Mouse (Mus musculus) T-cell, adult 2 months (primary cell): ENCODE results near the gene Slc39a1.
"Not testable (repeated sequence)": the region's sequence is repeated elsewhere in the genome, so short reads cannot be mapped to it uniquely, and the experiment has no call there.

Experiments used
- DNase-seq: peaks from one replicate; pipeline ENCODE4 v3.0.0; 2022; ENCODE audit warnings: low spot score

Gene Slc39a1

DNA sequence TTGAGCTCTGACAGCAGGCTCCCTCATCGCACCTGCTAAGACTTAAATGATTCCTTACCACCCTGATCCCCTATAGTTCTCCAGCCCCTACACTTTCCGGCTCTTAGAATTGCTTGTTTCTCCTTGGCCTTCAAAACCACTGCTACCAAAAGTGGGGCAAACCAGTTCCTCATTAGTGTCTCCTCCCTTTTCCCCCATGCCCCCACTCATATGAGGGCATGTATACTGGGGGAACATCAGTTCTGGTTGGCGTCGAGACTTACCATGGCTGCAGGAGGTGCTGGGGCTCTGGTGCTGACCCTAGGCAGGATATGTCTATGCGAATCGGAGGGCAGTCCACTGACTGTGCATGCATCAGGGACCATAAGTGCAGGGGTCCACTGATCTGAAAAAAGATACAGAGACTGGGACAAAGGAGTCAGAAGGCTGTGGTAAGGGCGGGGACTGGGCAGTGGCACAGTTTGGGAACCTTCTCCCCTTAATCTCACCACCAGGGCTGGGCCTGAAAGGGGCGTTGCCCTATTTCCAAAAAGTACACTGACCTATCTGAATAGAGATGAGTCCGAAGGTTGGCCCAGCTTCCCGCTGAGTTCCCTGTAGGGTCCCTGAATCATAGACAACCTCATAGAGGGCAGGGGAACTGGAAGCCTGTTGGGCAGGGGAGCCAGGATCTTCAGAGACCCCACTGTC, 6.2 kb upstream of the Slc39a1 start:
- DNase-seq = no peak

DNA sequence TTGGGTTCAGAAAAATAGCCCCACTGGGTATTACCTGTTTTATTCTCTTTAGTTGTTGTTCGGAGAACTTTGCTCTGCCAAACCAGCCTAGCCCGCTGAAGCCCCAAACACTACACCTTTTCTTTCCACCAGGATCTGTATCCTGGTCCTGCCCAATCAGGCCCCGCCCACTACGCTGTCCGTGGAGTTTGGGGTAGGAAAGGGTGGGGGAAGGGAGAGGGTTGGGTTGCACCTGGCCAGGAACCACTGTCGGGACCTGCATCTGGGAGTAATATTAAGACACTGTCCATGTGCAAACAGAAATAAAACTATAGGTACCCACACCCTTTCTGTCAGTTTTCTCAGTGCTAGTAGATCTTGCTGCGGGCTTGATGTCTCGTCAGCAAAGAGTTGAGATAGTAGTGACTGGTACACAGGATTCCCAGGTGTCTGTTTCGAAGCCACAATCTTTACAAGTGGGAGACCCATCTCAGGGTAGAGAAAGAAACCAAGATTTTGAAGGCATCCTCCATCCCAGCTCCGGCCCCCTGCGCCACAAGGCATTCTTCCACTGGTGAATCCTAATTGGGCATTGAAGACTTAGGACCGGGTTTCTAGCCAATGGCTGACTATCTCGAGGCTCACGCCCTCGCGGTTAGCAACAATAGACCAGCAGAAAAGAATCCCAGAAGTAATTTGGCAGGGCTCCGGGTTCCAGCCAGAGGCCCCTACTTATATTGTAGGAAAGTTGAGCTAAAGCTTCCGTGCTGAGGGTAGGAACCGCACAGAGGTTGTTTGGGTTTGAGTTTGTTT, 4.8 kb upstream of the Slc39a1 start, which contains the start of gene Creb3l4:
Gene Creb3l4, minus strand, starts transcription at position 529 of the 792 bp plus-strand sequence.
- DNase-seq = no peak

DNA sequence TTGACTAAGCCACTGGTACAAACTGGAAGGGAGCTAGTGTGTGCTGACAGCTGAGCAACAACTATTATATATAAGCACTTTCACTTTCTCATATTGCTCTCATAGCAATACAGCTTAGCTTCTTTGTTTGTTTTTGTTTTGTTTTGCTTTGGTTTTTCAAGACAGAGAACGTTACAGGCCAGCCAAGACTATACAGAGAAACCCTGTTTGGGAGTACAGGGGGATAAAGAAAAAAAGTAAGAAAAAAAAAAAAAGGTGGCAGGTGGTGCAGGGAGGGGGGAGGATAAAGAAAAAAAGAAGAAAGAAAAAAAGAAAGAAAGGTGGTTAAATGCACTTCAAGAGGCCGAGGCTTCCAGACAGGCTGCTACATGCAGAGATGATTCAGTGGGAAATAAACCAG, 2.6 kb upstream of the Slc39a1 start:
- no peak for DNase-seq

DNA sequence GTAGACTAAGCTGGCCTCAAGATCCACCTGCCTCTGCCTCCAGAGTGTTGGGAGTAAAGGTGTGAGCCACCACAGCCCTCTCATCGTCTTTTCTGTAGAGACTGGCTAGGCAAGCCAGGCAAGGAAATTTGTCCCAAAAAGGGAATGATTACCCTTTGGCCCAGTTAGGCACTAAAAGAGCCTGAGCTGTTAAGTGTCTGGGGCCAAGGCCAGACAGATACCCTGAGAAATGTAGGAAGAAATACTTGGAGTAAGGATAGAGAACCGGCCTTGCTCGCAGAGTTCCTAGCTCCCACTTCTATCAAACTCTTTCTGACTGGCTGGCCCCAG, 377 bp upstream of the Slc39a1 start:
- DNase-seq = no peak

DNA sequence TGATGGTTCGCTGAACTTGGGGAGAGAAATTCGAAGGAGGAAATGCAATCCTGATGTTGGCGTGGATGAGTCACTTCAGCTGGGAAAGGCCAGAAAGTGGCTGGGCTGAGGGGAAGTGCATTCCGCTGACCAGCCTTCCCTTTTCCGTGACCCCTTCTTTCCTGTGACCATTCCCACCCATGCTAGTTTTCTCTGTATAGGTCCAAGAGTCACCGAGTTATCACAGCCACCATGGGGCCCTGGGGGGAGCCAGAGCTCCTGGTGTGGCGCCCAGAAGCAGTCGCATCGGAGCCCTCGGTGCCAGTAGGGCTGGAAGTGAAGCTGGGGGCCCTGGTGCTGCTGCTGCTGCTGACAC, 751 bp downstream of the Slc39a1 start:
- DNase-seq = no peak

DNA sequence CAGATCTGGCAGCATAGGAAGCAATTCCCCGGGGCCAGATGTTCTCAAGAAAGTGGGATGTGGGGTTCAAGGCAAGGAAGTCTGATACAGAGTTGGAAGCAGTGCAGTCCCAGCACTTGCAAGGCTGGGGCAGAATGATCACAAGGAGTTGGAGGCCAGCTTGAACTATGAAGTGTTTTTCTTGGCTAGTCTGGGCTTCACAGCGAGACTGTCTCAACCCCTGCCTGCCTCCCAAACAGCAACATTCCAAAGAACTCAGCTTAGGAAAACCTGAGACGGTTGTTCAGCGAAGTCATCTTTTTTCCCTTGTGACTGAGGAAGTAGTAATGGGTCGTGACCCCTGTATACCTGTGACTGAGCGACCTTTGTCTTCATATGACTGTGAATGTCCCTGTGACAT, 2.8 kb downstream of the Slc39a1 start:
- no peak for DNase-seq

DNA sequence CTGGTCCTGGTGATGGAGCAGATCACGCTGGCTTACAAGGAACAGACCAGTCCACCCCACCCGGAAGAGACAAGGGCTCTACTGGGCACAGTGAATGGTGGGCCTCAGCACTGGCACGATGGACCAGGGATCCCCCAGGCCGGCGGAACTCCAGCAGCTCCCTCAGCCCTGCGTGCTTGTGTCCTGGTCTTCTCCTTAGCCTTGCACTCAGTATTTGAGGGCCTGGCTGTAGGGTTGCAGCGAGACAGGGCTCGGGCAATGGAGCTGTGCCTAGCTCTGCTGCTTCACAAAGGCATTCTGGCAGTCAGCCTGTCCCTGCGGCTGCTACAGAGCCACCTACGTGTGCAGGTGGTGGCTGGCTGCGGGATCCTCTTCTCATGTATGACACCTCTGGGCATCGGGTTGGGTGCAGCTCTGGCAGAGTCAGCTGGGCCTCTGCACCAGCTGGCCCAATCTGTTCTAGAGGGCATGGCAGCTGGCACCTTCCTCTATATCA, 3.8 kb downstream of the Slc39a1 start:
- DNase-seq = not testable (repeated sequence)

DNA sequence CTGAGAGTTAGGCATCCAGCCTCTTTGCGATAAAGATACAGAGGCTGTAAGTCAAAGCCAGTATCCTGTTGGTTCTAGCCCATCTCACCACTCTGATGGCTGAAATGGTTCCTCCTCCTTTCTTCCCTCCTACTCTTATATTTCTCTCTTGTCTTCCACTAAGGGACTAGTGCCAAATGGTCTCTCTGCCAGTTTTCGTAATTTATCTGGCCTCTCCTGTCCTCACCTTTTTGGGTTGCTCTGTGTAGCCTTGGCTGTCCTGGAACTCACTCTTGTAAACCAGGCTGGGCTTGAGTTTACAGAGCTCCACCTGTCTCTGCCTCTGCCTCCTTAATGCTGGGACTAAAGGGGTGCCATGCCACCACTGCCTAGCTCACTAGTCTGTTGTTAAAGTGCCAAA, 4.7 kb downstream of the Slc39a1 start:
- DNase-seq = not testable (repeated sequence)

DNA sequence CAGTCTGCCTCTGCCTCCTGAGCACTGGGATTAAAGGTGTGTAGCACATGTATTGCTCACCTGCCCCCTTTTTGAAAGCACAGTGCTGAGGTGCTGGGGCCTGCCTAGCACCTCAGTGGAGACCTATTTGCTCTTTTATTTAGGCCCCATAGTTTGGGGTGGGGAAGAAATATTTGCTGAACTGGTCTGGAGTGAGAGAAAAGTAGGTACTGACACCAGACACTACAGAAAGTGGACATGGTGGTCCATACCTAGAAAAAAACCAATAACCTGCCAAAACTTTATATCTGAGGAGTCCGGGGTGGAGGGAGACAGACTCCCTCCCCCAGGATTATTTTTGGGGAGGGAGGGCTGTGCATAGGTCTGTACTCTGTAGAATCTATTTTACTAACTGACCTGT, 5.2 kb downstream of the Slc39a1 start:
- DNase-seq = not testable (repeated sequence)

DNA sequence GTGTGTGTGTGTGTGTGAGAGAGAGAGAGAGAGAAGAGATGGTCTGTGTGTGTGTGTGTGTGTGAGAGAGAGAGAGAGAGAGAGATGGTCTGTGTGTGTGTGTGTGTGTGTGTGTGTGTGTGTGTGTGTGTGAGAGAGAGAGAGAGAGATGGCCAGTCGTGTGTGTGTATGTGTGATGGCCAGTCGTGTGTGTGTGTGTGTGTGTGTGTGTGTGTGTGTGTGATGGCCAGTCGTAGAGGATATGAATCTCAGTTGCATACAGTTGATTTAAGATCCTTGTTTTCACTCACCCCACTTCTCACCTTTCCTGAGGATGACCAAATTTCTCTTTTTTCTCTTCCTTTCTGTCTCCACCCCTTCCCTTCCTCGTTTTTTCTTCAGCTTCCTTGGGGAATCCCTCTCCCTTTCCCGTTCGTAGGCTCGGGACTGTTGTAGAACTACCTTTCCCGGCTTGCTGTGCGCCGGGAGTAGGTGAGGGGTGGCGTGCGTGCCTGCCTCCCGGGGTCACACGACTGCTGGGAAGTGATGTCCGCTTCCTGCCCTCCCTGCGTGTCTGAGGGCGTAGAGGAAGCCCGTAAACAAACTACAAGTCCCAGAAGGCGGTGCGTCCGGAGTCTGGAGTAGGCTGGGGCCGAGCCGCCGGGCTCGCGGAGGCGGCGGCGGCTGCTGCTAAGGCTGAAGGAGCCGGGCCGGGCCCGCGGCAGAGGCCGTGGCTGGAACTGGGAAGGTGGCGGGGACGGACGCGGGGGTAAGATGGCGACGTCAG, 5.9 kb downstream of the Slc39a1 start, which contains the start of gene Crtc2:
Gene Crtc2, plus strand, starts transcription at position 511 of the 766 bp plus-strand sequence.
- DNase-seq = peak; percentile 93

DNA sequence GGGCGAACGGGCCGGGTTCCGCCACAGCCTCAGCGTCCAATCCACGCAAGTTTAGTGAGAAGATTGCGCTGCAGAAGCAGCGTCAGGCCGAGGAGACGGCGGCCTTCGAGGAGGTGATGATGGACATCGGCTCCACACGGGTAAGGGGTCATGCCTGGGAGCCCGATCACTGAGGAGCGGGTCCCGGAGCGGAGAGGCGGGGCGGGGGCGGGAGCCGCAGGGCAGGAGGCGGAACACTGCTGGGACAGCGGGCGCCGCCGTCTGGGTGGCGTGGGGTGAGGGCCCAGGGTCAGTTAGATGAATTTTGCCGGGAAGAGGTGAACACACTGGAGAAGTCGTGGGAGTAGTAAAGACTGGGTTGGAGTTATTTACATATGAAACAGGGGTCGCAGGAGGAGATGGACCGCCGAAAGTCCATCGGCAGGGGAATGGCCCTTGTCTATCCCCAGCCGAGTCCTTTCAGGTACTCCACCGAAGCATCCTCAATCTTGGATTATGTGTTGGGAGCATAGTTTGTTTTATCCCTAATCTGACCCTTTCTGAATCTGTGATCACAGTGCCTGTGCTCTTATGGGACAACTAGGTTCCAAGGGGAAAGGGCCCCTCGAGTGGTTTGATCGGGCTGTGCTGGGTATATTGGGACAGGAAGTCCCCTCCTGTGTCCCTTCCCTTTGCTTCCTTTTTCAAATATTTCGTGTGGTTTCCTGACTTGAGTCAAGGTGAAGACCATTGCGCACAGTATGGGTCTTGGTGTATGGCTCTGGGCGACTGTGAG, 6.6 kb downstream of the Slc39a1 start:
- DNase-seq = peak; percentile 21

DNA sequence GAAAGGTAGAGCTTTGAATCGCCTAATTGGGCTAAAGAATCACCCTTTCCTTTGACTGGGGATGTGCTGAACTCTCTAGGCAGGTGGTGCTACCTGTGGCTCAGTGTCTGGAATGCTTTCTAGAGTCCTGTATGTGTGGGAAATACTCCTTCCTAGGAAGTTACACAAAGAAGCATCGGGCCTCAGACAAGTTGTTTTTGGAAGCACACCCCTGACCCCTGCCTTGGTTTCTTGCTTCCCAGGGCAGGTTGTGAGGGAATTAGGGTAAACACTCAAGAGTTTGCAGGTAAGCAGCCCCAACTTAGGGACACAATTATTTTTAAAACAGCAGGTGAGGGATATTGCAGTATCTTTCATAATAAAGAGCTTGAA, 7.2 kb downstream of the Slc39a1 start:
- no peak for DNase-seq

DNA sequence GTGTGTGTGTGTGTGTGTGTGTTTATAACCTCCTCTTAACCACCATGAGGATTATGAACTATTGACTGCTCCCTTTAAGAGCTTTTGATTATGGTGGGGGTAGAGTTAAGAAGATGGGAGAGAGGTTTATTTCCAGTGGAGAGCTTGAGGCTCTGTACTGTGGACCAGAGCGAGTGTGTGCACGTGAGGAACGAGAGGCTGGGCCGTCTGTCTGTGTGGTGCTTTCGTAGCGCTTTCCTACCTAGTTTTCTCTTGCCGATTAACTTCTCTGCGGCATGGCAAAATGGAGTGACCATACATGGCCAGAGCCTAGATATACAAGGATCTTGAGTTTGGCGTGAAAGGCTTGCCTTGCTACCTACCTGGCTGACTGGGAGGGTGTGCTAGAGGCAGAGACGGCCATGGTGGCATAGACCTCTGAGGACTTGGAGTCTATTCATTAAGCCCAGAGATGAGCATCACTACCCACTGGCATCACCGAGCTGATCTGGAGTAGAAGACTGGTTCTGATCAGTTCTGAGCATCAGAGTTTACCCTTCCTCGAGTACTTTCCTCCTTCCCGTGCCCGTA, 7.9 kb downstream of the Slc39a1 start:
- DNase-seq = no peak

DNA sequence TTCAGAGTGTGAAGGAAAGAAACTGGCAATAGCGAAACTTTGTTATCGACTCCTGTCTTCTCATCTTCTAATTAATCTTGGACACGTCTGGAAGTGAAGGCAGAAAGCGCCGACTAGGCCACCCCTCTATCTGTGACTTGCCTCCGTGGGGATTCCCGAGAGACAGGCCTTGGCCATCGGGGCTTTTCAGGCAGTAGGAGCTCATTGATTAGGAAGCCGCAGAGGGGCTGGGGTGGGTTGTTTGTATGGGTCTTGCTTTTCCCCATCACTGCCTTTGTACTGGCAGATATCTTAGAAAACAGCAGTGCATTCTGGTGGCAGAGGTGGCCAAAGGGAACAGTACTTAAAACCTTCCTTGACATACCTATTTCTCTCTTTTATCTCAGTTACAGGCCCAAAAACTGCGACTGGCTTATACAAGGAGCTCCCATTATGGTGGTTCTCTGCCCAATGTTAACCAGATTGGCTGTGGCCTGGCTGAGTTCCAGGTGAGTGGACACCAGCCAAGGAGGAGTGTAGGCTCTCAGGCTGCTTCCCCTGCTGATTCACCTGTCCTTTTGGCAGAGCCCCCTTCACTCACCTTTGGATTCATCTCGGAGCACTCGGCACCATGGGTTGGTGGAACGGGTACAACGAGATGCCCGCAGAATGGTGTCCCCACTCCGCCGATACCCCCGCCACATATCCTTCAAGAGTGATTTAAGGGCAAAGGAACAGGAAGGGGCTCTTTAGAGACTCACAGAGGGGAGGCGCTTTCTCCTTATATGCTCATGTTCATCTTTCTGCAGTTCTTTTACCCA, 9.0 kb downstream of the Slc39a1 start:
- no peak for DNase-seq

DNA sequence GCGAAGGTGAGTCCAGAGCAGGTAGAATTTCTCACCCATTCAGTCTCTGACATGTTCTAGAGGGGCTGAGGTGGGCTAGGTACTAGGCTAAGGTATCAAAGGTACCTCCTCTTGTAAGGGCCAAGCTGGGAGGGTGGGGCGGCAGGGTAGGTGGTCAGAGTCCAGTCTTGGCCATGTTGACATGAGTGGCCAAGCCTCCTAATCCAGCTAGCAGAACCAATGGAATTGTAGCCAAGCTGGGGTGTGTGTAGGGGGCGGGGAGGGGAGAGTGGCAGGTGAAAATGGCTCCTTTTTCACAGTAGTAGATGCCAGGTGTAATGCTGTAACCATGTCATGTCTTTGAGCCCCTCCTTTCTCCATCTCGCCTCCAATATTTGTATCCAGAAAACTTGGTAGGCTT, 10.5 kb downstream of the Slc39a1 start:
- no peak for DNase-seq

DNA sequence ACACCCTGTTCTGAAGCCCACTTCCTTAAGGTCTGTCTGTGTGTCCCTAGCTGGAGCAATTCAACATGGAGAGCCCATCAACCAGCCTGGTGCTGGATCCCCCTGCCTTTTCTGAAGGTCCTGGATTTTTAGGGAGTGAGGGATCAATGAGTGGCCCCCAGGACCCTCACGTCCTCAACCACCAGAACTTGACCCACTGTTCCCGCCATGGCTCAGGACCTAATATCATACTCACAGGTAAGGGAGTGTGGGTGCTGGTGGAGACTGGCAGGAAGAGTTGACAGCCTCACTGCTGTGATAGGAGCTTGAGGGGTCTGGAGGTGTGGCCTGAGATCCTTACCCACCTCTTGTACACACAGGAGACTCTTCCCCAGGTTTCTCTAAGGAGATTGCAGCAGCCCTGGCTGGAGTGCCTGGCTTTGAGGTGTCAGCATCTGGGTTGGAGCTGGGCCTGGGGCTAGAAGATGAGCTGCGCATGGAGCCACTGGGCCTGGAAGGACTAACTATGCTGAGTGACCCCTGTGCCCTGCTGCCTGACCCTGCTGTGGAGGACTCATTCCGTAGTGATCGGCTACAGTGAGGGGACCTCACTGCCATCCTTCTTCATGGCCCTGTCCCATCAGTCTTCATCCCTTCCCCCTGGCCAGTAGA, 15.3 kb downstream of the Slc39a1 start:
- DNase-seq = no peak

DNA sequence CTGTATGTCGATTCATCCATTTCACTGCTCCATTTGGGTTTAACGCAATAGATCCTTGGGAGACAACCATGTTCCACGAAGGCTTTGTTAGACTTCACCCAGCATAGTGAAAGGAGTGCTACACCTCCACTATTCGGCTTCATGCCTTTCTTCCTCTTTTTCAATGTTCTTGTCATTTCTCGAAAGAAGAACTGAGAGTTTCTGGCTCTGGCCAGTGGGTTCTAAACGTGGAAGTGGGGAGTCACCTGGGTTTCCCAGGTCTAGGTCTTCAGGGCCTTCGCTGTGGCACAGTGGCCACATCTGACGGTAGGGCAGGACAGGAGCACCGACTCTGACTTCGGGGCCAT, 16.7 kb downstream of the Slc39a1 start:
- no peak for DNase-seq

DNA sequence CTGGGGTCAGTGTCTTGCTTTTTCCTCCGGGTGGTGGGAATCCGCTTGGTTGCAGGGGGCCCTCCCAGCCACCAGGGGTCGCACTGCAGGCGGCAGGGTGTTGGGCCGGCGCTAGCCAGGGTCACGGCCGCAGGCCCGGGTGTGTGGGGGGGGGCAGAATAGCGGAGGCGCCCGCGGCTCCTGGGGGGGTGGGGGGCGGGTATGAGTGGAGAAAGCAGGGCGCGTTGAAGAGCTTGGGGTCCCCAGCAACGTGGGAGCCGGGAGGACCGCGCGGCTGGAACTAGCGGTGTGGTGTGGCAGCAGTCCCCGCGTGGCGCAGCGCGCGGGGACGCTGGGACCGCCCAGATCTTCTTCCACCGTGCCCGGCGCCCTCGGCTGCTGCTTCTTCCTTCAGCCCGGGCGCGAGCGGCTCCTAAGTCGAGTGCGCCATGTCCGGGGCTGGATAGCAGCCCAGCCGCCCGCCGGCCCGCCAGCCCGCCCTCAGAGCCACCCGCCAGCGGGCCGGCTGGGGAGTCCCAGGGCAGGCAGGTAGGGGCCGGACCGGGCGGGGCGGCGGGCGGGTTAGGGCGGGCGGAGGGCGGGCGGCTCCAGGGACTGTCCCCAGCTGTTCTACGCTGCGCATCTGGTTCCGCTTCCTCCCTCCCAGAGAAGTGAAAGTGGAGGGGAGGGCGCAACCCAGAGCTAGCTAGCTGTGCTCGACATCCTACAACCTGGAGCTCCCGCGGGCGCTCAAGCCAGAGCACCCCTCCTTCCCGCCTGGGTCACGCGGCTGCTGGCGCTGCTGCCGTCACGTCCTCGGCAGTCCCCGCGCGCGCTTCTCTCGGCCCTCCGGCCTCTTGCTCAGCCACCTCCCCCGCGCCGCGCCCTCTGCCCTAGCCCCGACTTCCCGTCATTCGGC, 17.3 kb downstream of the Slc39a1 start, which contains the start of gene Dennd4b:
Gene Dennd4b, plus strand, starts transcription at position 152 of the 898 bp plus-strand sequence.
- DNase-seq = peak; percentile 91
